Mouse (Mus musculus): ENCODE results near the gene Sdc3. TPM values are rescaled to one million over a fixed set of nuclear protein-coding genes. Genes with fewer than 3 reads are reported as not detected.
A peak's percentile ranks its signal among the peaks of the same experiment; 100 is the strongest.

Sdc3 gene
- polyA plus RNA-seq, 1 experiment from 2014 or later: 10.8 TPM

DNA sequence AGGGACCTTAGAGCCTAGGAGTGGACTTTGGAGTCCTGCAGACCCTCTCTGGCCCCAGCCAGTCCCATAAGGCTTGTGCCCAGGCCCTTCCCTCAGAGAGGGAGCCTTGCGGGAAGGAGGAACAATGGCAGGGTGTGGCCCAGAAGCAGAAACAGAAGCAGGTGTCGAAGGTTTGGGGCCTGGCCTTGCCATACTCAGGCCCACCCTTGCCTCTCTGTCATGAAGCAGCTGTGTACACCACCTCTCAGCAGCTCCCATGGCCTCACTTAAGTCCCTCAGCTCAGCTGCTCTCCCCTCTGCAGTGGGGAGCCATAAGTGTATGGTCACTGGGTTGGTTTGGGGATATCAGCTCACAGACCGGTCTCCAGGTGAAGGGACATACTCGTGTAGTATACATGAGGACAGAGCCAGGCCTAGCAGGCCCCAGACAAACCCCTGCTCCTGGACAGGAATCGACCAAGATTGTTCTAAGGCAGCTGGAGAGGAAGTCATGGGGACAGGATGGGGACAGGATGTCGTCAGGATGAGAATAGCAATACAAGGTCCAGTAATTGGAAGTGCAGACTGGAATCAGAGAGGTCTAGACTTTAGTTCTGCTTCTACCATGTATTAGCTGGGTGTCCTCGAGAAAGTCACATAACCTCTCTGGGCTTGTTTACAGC is 28.4 kb downstream of the Sdc3 start:
- 66% methylated on average over 7 of the region's 7 CpGs for WGBS
- TF ChIP-seq CTCF (IDR thresholded peaks at IDR 0.05; ENCODE audit: low read depth): no peak
- Histone ChIP-seq H3K4me1 (replicated peaks; ENCODE audit: control insufficient read depth, insufficient read depth, low read length) (no peaks in the 10 kb centered on the region), H3K36me3 (ENCODE audit: control insufficient read depth, insufficient read depth) (peaks cover 9% of the 10 kb centered on the region; the same call in 1 of the 2 replicates), H3K9ac (ENCODE audit: low read depth, low read length) (no peak overlapping the region), H3K27ac (ENCODE audit: low read depth, low read length) (no peak overlapping the region), H3K9me3 (ENCODE audit: control insufficient read depth) (no peaks in the 10 kb centered on the region), H3K27me3 (replicated peaks; ENCODE audit: control insufficient read depth, insufficient read depth, low read length) (no peaks in the 10 kb centered on the region), H3K4me3 (ENCODE audit: low read depth, low read length) (no peak overlapping the region), H3K4me2 (replicated peaks; ENCODE audit: low read depth) (no peak overlapping the region)
- no peak for ATAC-seq

- H3K9ac ChIP-seq (ENCODE audit: low read depth, low read length): 0 out of 2 replicates have a peak overlapping the region, but pooled peaks have one; percentile 11
- no peaks in the 10 kb centered on the region for H3K27me3 ChIP-seq (replicated peaks; ENCODE audit: control insufficient read depth, insufficient read depth, low read length)
- H3K4me1 ChIP-seq (replicated peaks; ENCODE audit: control insufficient read depth, insufficient read depth, low read length): no peaks in the 10 kb centered on the region
- no peak for TF ChIP-seq CTCF (IDR thresholded peaks at IDR 0.05; ENCODE audit: low read depth)
- H3K27ac ChIP-seq (ENCODE audit: low read depth, low read length): peak overlapping the region; percentile 57; the same call in 1 of the 2 replicates
- ATAC-seq: peak; percentile 63
- no peaks in the 10 kb centered on the region for H3K9me3 ChIP-seq (ENCODE audit: control insufficient read depth)
- no peak overlapping the region for H3K4me3 ChIP-seq (ENCODE audit: low read depth, low read length)
- H3K4me2 ChIP-seq (replicated peaks; ENCODE audit: low read depth): 0 out of 2 replicates have a peak overlapping the region, but pooled peaks have one; percentile 21
- no peaks in the 10 kb centered on the region for H3K36me3 ChIP-seq (ENCODE audit: control insufficient read depth, insufficient read depth)
- WGBS: 21% methylated on average over 18 of the region's 18 CpGs
Measured at GRCm38 (mm10) chr4:130828851-130829673, 36.7 kb downstream of the Sdc3 start.

- Histone ChIP-seq H3K4me2 (replicated peaks; ENCODE audit: low read depth) (no peak overlapping the region), H3K27ac (ENCODE audit: low read depth, low read length) (no peak overlapping the region), H3K9ac (ENCODE audit: low read depth, low read length) (no peak overlapping the region), H3K4me1 (replicated peaks; ENCODE audit: control insufficient read depth, insufficient read depth, low read length) (no peaks in the 10 kb centered on the region), H3K4me3 (ENCODE audit: low read depth, low read length) (no peak overlapping the region), H3K9me3 (ENCODE audit: control insufficient read depth) (no peaks in the 10 kb centered on the region), H3K27me3 (replicated peaks; ENCODE audit: control insufficient read depth, insufficient read depth, low read length) (no peaks in the 10 kb centered on the region), H3K36me3 (ENCODE audit: control insufficient read depth, insufficient read depth) (no peaks in the 10 kb centered on the region)
- 37% methylated on average over 1 of the region's 1 CpGs for WGBS
- TF ChIP-seq CTCF (IDR thresholded peaks at IDR 0.05; ENCODE audit: low read depth): no peak
- no peak for ATAC-seq
Measured at GRCm38 (mm10) chr4:130834122-130834521, 41.8 kb downstream of the Sdc3 start.

- no peak overlapping the region for H3K4me2 ChIP-seq (replicated peaks; ENCODE audit: low read depth)
- TF ChIP-seq CTCF (IDR thresholded peaks at IDR 0.05; ENCODE audit: low read depth): no peak
- WGBS: 86% methylated on average over 4 of the region's 4 CpGs
- H3K27me3 ChIP-seq (replicated peaks; ENCODE audit: control insufficient read depth, insufficient read depth, low read length): no peaks in the 10 kb centered on the region
- ATAC-seq: no peak
- H3K36me3 ChIP-seq (ENCODE audit: control insufficient read depth, insufficient read depth): no peaks in the 10 kb centered on the region
- no peaks in the 10 kb centered on the region for H3K4me1 ChIP-seq (replicated peaks; ENCODE audit: control insufficient read depth, insufficient read depth, low read length)
- H3K9ac ChIP-seq (ENCODE audit: low read depth, low read length): no peak overlapping the region
- H3K9me3 ChIP-seq (ENCODE audit: control insufficient read depth): no peaks in the 10 kb centered on the region
- no peak overlapping the region for H3K4me3 ChIP-seq (ENCODE audit: low read depth, low read length)
- H3K27ac ChIP-seq (ENCODE audit: low read depth, low read length): no peak overlapping the region
Measured at GRCm38 (mm10) chr4:130835550-130835949, 43.2 kb downstream of the Sdc3 start.

GRCm38 (mm10) chr4:130836281-130837061 is 44.1 kb downstream of the Sdc3 start:
- TF ChIP-seq CTCF (IDR thresholded peaks at IDR 0.05; ENCODE audit: low read depth): no peak
- Histone ChIP-seq H3K4me2 (replicated peaks; ENCODE audit: low read depth) (no peak overlapping the region), H3K4me3 (ENCODE audit: low read depth, low read length) (no peak overlapping the region), H3K27ac (ENCODE audit: low read depth, low read length) (no peak overlapping the region), H3K9me3 (ENCODE audit: control insufficient read depth) (no peaks in the 10 kb centered on the region), H3K36me3 (ENCODE audit: control insufficient read depth, insufficient read depth) (no peaks in the 10 kb centered on the region), H3K27me3 (replicated peaks; ENCODE audit: control insufficient read depth, insufficient read depth, low read length) (no peaks in the 10 kb centered on the region), H3K4me1 (replicated peaks; ENCODE audit: control insufficient read depth, insufficient read depth, low read length) (no peaks in the 10 kb centered on the region), H3K9ac (ENCODE audit: low read depth, low read length) (no peak overlapping the region)
- 13% methylated on average over 20 of the region's 20 CpGs for WGBS
- ATAC-seq: no peak; the same call in 1 of the 2 replicates

GRCm38 (mm10) chr4:130838585-130838984 is 46.2 kb downstream of the Sdc3 start:
- 19% methylated on average over 11 of the region's 11 CpGs for WGBS
- Histone ChIP-seq H3K27ac (ENCODE audit: low read depth, low read length) (no peak overlapping the region), H3K27me3 (replicated peaks; ENCODE audit: control insufficient read depth, insufficient read depth, low read length) (no peaks in the 10 kb centered on the region), H3K36me3 (ENCODE audit: control insufficient read depth, insufficient read depth) (no peaks in the 10 kb centered on the region), H3K9ac (ENCODE audit: low read depth, low read length) (no peak overlapping the region), H3K4me1 (replicated peaks; ENCODE audit: control insufficient read depth, insufficient read depth, low read length) (no peaks in the 10 kb centered on the region), H3K4me3 (ENCODE audit: low read depth, low read length) (no peak overlapping the region), H3K9me3 (ENCODE audit: control insufficient read depth) (no peaks in the 10 kb centered on the region), H3K4me2 (replicated peaks; ENCODE audit: low read depth) (no peak overlapping the region)
- no peak for TF ChIP-seq CTCF (IDR thresholded peaks at IDR 0.05; ENCODE audit: low read depth)
- peak; percentile 38; the same call in 1 of the 2 replicates for ATAC-seq
